Mouse (Mus musculus) lung, postnatal 4 days (tissue): ENCODE data around the gene Plaur.

ENCODE experiments used
- DNase-seq, 2 experiments: peaks; one replicate each; pipeline ENCODE4 v3.0.0; 2021

Gene Plaur

DNA sequence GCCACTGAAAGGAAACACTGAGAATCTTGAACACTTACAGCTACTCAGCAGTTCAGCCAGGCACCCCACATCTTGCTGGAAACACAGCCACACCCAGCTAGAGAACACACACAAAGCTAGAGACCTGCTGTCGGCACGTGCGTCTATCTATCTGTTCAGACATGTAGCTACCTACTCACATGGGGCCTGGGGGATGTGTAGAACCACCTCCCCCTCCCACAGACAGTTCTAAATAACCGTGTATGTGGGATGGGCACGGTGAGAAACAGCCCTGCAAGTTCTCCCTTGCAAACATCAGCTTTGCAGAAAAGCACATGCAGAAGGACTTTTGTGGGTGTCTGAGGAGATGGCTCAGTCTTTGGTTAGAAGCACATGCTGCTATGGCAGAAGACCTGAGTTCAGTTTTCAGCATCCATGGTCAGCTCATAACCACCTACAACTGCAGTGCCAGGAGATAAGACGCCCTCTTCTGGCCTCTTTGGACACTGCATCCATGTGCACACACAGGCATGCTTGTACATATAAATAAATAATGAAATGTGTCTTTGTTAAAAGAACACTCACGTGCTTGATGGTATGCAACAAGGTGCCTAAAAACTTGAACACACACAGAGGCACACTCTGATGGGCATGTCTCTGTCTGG lies 15.5 kb upstream of the Plaur start:
- peak in 1 of 2 experiments; percentile 14 for DNase-seq

DNA sequence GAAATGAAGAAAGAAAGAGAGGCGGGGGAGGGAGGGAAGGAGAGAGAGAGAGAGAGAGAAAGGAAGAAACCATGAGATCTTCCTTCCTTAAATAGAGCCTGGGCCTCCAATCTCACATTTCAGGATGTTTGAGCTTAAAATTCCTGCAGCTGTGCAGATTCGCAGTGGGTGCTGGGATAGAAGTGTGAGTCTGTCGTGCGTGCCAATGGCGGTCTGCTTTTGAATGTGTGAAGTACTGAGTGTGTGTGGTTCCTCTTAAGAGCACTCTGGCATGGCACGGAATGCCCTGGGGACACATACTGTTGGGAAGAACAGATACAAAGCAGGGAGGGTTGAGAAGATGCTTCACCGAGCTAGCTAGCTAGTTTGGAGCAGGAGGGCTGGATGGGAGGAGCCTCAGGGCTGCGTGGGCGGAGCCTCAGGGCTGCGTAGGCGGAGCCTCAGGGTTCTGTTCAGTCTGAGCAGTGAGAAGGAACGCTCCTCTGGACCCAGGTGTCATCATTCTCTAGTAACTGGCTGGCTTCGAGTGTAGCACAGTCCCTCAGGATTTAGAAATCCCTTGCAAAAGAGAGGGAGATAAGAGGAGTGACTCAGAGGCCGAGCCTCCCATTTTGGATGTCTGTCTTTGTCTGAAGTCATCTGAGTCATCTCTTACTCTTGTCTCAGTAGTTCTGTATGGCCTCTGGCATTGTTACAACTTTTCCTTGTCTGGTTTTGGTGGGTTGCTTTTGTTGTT lies 13.3 kb upstream of the Plaur start:
- DNase-seq: no peak

DNA sequence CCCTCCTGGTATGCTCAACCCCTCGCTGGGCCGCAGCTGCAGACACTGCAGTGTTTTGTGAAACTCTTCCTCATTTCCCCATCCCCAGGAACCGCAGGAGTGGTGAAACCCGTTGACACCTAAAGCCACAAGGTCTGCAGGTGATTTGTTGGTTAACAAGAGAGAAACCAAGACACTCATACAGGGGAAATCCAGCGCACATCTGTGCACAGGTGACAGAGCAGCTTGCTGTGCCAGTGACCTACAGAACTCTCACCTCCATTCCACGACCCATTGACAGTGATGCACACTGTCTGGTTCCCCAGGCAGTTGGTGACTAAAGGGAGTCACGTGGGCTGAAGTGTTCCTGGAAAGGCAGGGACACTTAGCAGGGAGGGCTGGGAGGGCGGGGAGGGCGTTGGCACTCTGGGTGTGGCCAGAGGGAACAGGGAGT lies 11.7 kb upstream of the Plaur start:
- DNase-seq: peak; percentile 46

DNA sequence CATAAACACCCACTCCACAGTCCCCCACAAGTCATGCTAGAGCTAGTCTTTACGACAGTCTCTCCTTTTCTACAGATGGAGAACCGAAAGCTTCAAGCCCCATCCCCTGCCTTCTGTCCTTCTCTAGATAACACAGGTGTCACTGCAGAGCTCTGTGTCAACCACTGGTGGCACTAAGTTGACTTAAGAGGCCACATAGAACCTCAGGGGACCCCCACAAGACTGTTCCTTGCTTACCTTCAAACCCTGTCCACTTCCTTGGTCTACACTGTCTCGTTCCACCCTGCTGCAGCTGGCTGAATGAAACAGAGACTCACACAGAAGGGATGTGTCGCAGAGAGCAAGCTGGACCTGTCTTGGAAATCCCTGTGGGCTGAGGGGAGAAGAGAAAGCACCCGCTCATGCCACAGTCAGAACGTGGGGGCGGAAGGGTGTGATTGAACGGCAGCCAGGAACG lies 10.4 kb upstream of the Plaur start, which contains the start of gene Irgc1:
Gene Irgc1, minus strand, starts transcription at position 443 of the 457 bp plus-strand sequence.
- DNase-seq: no peak

DNA sequence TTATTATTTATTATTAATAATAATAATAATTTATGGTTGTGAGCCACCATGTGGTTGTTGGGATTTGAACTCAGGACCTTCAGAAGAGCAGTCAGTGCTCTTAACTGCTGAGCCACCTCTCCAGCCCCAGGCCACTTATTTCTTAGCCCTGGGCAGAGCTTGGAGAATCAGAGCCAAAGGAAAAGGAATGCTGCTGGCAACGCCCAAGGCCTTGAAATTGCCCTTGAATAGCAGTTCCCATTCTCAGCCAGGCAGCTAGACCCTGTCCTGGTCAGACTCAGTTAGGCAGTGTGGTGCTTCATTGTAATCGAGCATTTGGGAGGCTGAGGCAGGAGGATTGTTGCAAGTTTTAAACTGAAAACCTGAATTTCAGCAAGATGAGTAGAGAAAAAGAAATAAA lies 8.1 kb upstream of the Plaur start:
- no peak for DNase-seq

DNA sequence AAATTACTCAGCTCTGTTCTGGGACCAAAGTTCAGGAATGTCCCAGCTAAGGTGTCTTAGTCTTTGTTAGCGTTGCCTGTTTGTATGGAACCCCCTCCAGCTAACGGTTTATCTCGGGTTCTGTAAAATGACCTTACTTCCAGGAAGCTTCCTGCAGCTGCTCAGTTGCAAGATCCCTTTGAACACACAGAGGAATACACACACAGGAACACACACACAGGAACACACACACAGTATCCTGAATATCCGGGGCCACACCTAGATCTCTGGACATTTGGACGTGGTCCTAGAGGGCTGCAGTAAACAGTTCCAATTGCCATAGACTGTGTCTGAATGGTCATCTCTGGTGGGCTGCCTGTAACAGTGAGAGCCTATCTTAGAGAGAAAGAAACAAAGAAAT lies 6.6 kb upstream of the Plaur start:
- DNase-seq: peak; percentile 38 to 58

DNA sequence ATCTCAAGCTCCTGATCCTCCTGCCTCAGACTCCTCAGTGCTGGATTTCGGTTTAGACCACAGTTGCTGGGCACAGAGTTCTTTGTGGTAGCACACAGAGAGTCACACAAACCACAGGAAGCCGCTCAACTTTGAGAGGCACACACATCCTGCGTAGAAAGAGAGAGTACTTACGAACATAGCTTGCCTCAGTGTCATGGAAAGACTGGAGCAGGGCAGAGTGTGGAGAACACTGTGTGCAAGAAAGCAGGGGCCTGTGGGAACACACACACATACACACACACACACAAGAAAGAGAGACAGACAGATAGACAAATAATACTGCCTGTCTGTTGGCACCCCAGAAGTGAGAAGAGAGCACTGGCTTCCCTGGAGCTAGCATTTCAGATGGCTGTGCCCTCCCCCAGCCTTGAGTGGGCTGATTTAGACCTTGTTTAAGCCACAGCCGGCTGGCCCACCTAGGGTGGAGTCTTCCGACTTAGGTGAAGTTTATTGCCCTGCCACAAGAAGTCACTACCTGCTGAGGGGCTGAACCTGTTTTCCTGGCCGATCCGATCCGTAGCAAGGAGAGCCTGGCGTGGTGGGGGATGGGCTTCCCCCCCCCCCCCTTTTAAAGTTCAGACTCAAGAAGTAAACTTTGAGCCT lies 4.4 kb upstream of the Plaur start:
- peak in 1 of 2 experiments; percentile 27 for DNase-seq

DNA sequence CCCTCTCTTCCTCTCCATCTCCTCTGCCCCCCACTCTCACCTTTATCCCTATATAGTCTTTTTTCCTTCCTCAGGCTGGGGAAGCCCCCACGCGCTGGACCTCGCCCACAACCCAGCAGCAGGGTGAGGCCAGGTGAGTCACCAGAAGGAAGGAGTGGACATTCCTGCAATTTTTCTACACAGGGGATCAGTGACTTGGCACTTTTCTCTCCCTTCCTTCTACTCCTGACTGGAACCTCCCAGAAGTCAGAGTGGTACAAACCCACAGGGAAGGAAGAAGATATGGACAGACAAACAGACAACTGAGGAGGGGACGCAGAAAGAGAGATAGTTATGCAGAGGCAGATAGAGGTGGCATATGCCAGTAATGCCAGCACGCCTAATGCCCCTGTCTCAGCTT lies 2.8 kb upstream of the Plaur start:
- DNase-seq: peak in 1 of 2 experiments; percentile 45

DNA sequence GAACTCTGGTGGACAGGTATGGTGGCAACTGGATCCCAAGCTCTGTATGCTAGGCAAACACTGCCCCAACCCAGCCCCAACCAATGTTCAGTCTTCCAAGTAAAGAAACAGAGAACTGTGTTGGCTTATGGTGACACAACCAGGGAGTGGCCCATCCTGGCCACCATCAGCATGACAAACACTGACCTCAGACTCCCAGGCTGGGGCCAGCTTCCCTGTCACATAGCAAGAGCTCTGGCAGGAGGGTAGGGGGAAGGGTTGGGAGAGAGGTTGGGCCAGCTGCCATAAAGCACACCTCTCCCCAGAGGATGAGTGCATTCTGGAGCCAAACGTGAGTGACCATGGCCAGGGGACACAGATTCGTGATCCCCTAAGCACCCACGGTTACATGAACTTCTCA lies 2.4 kb upstream of the Plaur start:
- peak; percentile 79 to 83 for DNase-seq

DNA sequence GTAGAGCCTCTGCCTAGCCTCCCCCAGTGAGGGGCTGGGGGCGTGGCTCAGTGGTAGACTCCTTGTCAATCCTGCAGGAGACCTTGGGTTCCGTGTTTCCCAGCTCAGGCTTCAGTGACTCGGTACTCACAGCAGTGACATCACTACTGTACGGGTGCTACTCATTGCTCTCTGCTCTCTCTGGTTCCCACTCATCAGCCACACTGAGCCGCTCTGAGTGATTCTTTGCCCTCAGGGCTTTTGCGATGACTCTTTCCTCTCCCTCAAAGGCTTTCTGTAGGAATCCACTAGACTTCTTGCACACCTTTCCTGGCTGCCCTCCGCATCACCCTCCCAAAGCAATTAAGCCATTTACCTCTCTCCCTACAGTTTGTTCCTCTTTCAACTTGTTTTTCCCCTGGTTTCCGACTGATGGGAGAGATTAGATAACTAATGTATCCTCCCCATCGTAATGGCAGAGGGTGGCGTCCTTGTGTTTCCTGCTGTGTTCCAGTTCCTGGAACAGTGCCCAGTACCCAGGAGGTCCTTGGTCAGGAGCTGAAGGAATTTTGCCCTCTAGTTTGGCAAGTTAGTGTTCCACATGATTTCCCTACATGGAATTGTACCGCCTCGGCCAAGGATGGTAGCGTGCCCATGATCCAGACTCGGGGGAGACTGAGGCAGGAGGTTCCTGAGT lies 770 bp upstream of the Plaur start:
- peak; percentile 70 to 71 for DNase-seq

DNA sequence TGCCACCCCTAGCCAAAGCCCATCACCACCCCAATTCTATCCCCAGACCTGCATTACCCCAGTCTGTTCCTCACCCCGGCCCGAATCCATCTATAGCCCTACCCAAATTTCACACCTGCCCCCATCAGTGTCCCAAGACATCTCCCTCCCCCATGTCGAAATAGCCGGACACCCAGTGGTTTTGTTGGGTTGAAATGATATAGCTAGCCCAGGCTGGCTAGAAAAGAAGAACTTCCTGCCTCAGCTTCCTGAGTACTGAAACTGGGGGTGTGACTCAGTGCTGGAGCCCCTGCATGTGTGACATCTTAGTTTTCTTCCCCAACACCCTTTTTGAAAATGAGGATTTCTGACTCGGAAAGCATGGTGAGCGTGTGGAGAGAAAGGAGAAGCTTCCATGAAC lies 4.6 kb downstream of the Plaur start:
- no peak for DNase-seq

DNA sequence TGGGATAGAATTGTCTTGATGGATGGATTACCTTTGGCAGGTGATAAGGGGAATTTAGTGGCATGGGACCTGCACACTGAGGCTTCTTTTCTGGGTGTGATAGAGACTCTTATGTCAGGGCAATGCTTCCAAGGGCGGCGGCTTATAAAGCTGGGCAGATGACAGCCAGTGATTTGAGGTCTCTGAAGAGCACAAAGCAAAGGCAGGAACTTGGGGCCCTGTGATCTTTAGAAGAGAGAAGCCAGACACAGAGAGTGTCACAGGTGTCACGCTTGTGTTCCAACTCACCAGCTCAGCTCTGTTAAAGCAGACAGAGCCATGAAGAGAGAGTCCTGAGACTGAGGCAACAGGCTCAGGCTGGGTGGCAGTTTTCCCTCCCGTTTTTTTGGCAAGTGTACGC lies 5.6 kb downstream of the Plaur start:
- DNase-seq: no peak

DNA sequence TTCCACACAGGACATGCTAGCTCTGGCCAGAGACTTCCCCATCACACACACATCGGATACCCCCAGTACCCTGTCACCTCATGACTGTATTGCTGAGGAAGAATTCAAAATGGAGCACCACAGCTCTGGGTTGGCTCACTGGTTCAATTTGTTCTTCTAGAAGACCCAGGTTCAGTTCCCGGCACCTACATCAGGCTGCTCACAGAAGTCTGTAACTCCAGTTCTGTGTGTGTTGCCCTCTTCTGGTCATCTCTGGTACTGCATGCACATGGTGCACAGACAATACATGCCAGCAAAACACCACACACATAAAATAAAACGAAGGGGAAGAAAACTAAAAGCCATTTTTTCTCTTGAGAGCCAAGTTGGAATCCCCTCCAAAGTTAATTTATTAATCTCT lies 6.8 kb downstream of the Plaur start:
- peak in 1 of 2 experiments; percentile 43 for DNase-seq

DNA sequence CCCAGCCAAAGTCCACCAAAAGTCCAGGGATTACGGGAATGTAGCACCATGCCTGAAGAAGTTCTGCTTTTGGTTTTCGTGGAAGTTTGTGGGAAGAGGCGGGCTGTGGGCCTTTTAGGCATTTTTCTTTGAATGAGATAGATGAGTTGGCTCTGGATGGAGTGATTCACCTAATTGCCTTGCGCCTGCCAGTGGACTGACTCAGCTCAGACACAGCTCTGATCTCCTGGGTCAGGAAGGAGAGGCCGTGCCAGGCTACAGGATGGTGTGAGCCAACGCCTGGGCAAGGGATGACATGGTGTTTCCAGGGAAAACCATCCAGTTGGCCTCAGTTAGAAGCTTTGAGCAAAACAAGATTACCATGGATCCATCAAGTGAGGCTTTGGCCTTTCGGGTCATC lies 8.1 kb downstream of the Plaur start:
- no peak for DNase-seq

DNA sequence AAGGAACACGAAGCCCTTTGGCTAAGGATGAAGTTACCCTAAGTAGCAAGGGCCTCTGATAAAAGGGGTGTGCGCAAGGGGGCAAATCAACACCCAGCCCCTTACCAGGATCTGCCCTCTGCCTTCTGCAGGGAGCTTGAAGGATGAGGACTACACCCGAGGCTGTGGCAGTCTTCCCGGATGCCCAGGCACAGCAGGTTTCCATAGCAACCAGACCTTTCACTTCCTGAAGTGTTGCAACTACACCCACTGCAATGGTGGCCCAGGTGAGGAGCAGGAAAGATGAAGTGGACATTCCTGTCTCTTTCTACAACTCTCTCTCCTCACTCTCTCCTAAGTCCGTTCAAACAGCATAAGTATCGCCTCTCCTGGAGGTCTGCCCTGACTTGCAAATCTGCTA lies 10.2 kb downstream of the Plaur start:
- peak in 1 of 2 experiments; percentile 20 for DNase-seq

DNA sequence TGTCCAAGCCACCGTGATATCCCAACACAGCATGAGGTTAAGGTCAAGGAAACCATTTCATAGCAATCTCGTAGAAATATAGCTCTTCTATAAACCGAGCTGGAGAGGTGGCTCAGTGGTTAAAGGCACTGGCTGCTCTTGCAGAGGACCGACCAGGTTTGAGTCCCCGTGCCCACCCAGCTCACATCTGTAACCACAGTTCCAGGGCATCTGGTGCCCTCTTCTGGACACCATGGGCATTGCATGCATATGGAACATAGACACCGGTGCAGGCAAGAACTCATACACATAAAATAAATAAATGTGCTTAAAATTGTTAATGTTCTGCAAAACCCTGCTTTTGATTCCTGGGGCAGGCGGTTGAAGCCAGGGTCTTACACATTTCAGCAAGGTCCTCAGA lies 10.7 kb downstream of the Plaur start:
- DNase-seq: peak in 1 of 2 experiments; percentile 55

DNA sequence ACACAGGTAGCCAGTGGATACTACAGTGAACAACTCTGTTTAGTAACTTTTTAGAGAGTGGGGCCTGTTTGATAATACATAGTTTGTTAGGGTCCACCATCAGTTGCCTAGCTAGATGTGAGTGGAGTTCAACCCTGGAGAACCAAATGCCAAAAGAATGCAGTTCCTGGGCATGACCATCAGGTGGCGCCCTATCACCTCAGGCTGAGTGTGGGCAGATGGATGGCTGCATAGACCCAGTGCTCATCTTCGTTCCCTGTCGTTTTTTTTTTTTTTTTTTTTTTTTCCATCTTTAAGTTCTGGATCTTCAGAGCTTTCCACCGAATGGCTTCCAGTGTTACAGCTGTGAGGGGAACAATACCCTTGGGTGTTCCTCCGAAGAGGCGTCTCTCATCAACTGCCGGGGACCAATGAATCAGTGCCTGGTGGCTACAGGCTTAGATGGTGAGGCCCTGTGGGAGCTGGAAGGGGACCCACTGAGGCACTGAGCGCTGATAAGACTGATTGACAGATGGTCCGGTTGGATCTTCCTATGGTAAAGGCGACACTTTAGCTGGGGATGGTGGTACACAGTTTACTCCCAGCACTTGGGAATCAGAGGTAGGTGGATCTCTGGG lies 11.7 kb downstream of the Plaur start:
- DNase-seq: peak; percentile 66 to 79

DNA sequence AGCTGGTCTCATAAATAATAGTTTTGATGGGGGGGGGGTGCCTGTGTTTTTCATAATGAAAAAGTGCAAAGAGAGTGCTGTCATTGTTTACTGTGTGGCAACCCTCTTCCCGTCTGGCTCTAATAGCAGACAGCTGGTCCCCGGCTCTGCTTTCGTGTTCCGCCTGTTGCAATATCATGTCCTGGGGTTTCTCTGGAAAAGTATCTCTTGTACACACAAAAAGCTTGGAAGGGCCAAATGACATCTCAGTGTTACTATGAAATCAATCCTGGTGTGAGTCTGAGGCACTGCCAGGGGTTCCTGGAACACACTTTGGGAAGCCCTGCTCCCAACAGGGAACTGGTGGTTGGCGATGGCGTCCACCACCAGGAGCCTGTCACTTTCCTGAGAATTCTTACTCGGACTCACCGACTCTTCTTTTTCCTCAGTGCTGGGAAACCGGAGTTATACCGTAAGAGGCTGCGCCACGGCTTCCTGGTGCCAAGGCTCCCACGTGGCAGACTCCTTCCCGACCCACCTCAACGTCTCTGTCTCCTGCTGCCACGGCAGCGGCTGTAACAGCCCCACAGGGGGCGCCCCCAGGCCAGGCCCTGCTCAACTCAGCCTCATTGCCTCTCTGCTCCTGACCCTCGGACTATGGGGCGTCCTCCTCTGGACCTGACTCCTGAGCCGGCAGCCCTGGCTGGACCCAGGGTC lies 12.7 kb downstream of the Plaur start:
- peak in 1 of 2 experiments; percentile 56 for DNase-seq

DNA sequence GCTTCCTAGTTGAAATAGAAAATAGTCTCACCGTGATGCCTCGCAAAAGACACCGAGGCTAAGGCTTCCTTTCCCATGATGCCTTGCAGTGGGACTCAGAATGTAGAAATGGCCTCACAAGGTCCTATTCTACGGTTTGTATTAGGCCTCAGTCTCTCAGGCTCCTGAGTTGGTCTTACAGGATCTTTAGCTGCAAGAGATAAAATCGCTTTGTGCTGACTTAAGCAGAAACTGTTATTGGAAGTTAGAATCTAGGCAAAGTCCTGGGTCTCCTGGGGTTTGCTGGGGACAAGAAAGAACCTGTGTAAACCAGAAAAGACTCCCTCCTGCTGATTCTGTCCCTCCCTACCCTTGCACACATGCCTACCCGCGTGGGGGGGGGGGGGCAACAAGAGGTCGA lies 14.1 kb downstream of the Plaur start:
- DNase-seq: no peak

DNA sequence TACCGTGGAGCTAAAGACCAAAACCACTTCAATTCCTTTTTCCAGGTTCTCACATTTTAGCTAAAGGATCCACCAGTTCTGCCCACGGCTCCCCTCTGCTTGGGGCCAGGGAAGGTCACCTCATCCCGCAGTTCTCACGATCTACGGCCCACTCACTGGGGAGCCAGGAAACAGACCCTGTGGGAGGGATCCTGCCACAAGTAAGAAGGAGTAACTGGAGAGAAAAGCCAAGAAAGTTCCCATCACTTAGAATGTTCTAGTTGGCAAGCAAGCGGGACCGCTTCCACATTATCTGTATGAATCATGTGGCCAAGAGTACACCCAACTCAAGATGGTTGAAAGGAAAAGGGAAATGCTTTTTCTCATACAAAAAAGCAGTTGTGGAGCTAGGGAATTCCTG lies 14.6 kb downstream of the Plaur start:
- no peak for DNase-seq

DNA sequence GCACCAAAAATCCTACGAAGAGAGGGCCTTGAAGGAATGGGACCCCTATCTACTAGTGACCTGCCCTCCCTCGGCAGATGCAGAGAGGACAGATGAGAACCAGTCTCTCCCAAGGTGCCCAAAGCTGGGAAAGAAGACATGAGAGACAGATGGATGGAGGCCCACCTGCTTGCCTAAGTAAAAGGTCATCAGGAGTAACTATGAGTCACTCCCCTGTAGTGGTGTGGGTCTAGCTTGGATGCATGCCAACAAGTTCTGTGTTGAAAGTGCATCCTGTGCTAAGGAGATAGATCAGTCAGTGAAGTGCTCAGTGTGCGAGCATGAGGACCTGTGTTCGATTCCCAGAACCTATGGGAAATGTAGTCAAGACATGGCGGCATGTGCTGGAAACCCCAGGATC lies 16.6 kb downstream of the Plaur start:
- DNase-seq: no peak

DNA sequence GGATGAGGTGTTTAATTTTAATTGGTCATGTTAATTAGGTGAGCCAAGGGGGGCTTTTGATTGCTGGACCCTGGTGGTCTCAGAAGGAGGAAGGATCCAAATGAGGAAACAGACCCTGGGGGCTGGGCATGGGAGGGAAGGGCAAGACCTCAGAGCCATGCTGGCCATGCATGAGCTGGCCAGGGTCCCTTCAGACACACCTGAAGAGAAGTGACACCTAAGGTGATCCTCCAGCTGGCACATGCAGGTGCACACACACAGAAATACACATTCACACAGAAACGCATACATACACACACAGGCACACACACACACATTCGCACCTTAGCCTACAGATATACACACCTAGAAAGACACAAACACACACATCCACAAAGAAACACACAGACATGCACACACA lies 17.4 kb downstream of the Plaur start:
- DNase-seq: no peak
